Mouse (Mus musculus) heart, postnatal 0 days (tissue): Measurements from ENCODE around the gene Oas1d. TPM values are rescaled to one million over a fixed set of nuclear protein-coding genes. Genes with fewer than 3 reads are reported as not detected.
A peak's percentile ranks its signal among the peaks of the same experiment; 100 is the strongest.

Experiments used
- ATAC-seq: fragments of 200-750 bp; cut with Nextera tagmentation; 2 replicates; pipeline ENCODE4 v1.8.0; 2017; ENCODE audit warnings: low read depth, moderate number of reproducible peaks, moderate library complexity; ENCODE audit not compliant: insufficient read depth
- DNase-seq: peaks from one replicate; pipeline ENCODE4 v3.0.0-alpha.2; 2016; ENCODE audit warnings: low spot score
- H3K27ac ChIP-seq: fragments of 300-500 bp; sonication (generic); 2 replicates; pipeline ENCODE4 v1.5.1; 2014; ENCODE audit warnings: low read depth, mild to moderate bottlenecking
- H3K27me3 ChIP-seq: fragments of 300-500 bp; sonication (generic); 2 replicates; pipeline ENCODE4 v1.6.1; 2014; ENCODE audit warnings: low read length, mixed read lengths; ENCODE audit not compliant: control insufficient read depth, insufficient read depth
- H3K36me3 ChIP-seq: fragments of 300-500 bp; sonication (generic); replicated peaks from 2 replicates; pipeline ENCODE4 v1.6.1; 2014; ENCODE audit warnings: low read length, mixed read lengths; ENCODE audit not compliant: control insufficient read depth, insufficient read depth
- H3K4me1 ChIP-seq: fragments of 300-500 bp; sonication (generic); 2 replicates; pipeline ENCODE4 v1.6.1; 2014; ENCODE audit warnings: antibody characterized with exemption; ENCODE audit not compliant: control insufficient read depth, insufficient read depth
- H3K4me2 ChIP-seq: fragments of 300-500 bp; sonication (generic); 2 replicates; pipeline ENCODE4 v1.6.1; 2014; ENCODE audit warnings: low read depth, mild to moderate bottlenecking, low read length, moderate library complexity
- H3K4me3 ChIP-seq: fragments of 300-500 bp; sonication (generic); 2 replicates; pipeline ENCODE4 v1.5.1; 2014; ENCODE audit warnings: low read depth, low read length
- H3K9ac ChIP-seq: fragments of 300-500 bp; sonication (generic); replicated peaks from 2 replicates; pipeline ENCODE4 v1.6.1; 2014; ENCODE audit warnings: low read depth, low read length, mixed read lengths
- H3K9me3 ChIP-seq: fragments of 300-500 bp; sonication (generic); replicated peaks from 2 replicates; pipeline ENCODE4 v1.6.1; 2016; ENCODE audit warnings: low read length; ENCODE audit not compliant: control insufficient read depth
- CTCF ChIP-seq: IDR thresholded peaks from 2 replicates; pipeline ENCODE4 v1.5.1; 2016; ENCODE audit warnings: antibody characterized with exemption, control low read depth, low read depth
- EP300 ChIP-seq: IDR thresholded peaks from 2 replicates; pipeline ENCODE4 v1.6.1; 2016; ENCODE audit warnings: antibody characterized with exemption, low read depth
- WGBS: fragments of 180-500 bp; shearing (Covaris S2); extraction: QIAGEN DNeasy Blood & Tissue Kit; methylation state at CpG from one replicate; pipeline ENCODE4 v1.1.7; 2014; 5-methylcytosine and 5-hydroxymethylcytosine counted together
- polyA plus RNA-seq: library from polyadenylated mRNA; unstranded; fragments of >200 nt; fragmentation: Nextera tagmentation; extraction: Ambion mirVana; gene quantifications from 2 replicates; pipeline ENCODE4 v1.2.1, GENCODE M21; 2015
- total RNA-seq: library from RNA; depleted of rRNA; stranded (reverse); fragments of >200 nt; gene quantifications from 2 replicates; pipeline ENCODE4 v1.2.3, GENCODE M21; 2014; ENCODE audit warnings: low replicate concordance

Oas1d gene
- total and polyA plus RNA-seq, 2 experiments from 2014 or later: not detected

- no peak overlapping the region for H3K27ac ChIP-seq
- 0% methylated on average over 1 of the region's 1 CpGs for WGBS
- no peaks in the 10 kb centered on the region for H3K36me3 ChIP-seq
- ATAC-seq (no peak), DNase-seq (no peak)
- H3K4me3 ChIP-seq: no peak overlapping the region
- no peak overlapping the region for H3K9ac ChIP-seq
- no peaks in the 10 kb centered on the region for H3K9me3 ChIP-seq
- no peaks in the 10 kb centered on the region for H3K4me1 ChIP-seq
- H3K4me2 ChIP-seq: no peak overlapping the region
- TF ChIP-seq EP300 (no peak), CTCF (peak; percentile 43)
- no peaks in the 10 kb centered on the region for H3K27me3 ChIP-seq
Measured at GRCm38 (mm10) chr5:120927036-120927435, 12.7 kb downstream of the Oas1d start.

GRCm38 (mm10) chr5:120933966-120934365, 19.6 kb downstream of the Oas1d start:
- DNase-seq: no peak
- no peak for TF ChIP-seq EP300
- TF ChIP-seq CTCF: no peak
- H3K9me3 ChIP-seq: no peaks in the 10 kb centered on the region
- no peaks in the 10 kb centered on the region for H3K4me1 ChIP-seq
- H3K36me3 ChIP-seq: no peaks in the 10 kb centered on the region
- no peak overlapping the region for H3K27ac ChIP-seq
- H3K9ac ChIP-seq: no peak overlapping the region
- no peaks in the 10 kb centered on the region for H3K27me3 ChIP-seq
- H3K4me2 ChIP-seq: no peak overlapping the region
- WGBS: 14% methylated on average over 5 of the region's 5 CpGs
- no peak overlapping the region for H3K4me3 ChIP-seq
- ATAC-seq: no peak

- H3K4me1 ChIP-seq: no peaks in the 10 kb centered on the region
- no peaks in the 10 kb centered on the region for H3K9me3 ChIP-seq
- no peak overlapping the region for H3K9ac ChIP-seq
- H3K36me3 ChIP-seq: no peaks in the 10 kb centered on the region
- ATAC-seq: no peak
- no peak overlapping the region for H3K4me3 ChIP-seq
- no peak for TF ChIP-seq EP300
- no peak for TF ChIP-seq CTCF
- DNase-seq: no peak
- H3K4me2 ChIP-seq: no peak overlapping the region
- no peaks in the 10 kb centered on the region for H3K27me3 ChIP-seq
- 60% methylated on average over 4 of the region's 4 CpGs for WGBS
- no peak overlapping the region for H3K27ac ChIP-seq
Measured at GRCm38 (mm10) chr5:120937841-120938240, 23.5 kb downstream of the Oas1d start.

- no peak overlapping the region for H3K4me2 ChIP-seq
- H3K4me3 ChIP-seq: no peak overlapping the region
- H3K27ac ChIP-seq: no peak overlapping the region
- no peak overlapping the region for H3K9ac ChIP-seq
- TF ChIP-seq CTCF (no peak), EP300 (no peak)
- no peaks in the 10 kb centered on the region for H3K4me1 ChIP-seq
- H3K9me3 ChIP-seq: no peaks in the 10 kb centered on the region
- H3K27me3 ChIP-seq: no peaks in the 10 kb centered on the region
- WGBS: 33% methylated on average over 8 of the region's 8 CpGs
- DNase-seq (no peak), ATAC-seq (no peak)
- H3K36me3 ChIP-seq: no peaks in the 10 kb centered on the region
Measured at GRCm38 (mm10) chr5:120938586-120938985, 24.2 kb downstream of the Oas1d start.

- Histone ChIP-seq H3K9ac (no peak overlapping the region), H3K36me3 (no peaks in the 10 kb centered on the region), H3K27ac (no peak overlapping the region), H3K4me3 (no peak overlapping the region), H3K27me3 (no peaks in the 10 kb centered on the region), H3K4me1 (no peaks in the 10 kb centered on the region), H3K4me2 (no peak overlapping the region), H3K9me3 (no peaks in the 10 kb centered on the region)
- TF ChIP-seq EP300: no peak
- TF ChIP-seq CTCF: no peak
- DNase-seq (no peak), ATAC-seq (no peak)
- WGBS: 53% methylated on average over 10 of the region's 10 CpGs
Measured at GRCm38 (mm10) chr5:120942076-120942475, 27.7 kb downstream of the Oas1d start.

GRCm38 (mm10) chr5:120952242-120952770, 38.0 kb downstream of the Oas1d start:
- Histone ChIP-seq H3K9ac (no peak overlapping the region), H3K4me3 (no peak overlapping the region), H3K9me3 (no peaks in the 10 kb centered on the region), H3K4me2 (no peak overlapping the region), H3K27me3 (no peaks in the 10 kb centered on the region), H3K27ac (no peak overlapping the region), H3K36me3 (no peaks in the 10 kb centered on the region), H3K4me1 (no peaks in the 10 kb centered on the region)
- ATAC-seq: no peak
- 56% methylated on average over 10 of the region's 10 CpGs for WGBS
- DNase-seq: no peak
- TF ChIP-seq CTCF: no peak
- TF ChIP-seq EP300: no peak
